ENCODE assay signal across 9 mouse cellular contexts in the genomic region with DNA sequence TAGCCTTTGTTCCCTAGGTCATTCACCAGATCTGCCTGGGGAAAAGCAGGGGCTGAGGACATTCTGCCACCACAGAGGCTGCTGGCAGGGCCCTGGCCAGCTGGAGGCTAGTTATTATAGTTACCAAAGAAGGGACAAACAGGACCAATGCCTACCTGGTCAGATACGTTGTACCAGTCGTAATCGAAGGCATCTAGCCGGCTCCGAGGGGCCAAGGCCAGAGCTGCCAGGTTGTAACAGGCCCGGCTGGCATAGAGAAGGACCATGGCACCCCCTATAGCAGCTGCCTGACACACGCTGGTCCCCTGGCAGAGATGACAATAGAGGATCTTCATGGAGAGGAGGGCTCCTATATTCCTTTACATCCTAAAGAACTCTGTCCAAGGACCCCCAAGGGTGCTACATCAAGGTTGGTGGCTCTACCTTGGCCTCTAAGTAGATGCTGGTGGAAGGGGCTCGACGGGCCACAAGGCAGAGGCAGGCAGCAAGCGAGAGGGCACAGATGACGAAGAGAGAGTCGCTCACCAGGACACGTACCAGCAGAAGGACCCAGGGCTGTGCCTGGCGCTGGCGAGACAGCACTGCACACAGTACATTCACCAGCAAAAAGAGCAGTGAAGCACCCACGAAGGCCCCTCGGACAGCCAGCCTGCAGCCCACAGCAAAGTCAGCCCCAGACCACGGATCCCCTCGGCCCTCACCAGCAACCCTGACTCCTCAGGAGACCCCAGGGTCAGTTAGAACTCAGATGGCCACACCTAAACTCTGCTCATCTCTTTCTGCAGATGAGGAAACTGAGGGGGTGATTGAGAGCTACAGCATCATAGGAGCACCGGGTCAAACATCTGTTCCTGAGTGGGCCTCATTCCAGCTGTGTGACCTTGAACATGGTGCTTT. TPM values are rescaled to one million over a fixed set of nuclear protein-coding genes. Genes with fewer than 3 reads are reported as not detected.
DNase-seq lines count a peak whose midpoint lies in the region; ATAC-seq lines count a peak whose summit lies in the region.
"Had no signal": no experiment of that assay in that cellular context is flagged by ENCODE, and none has a peak within 500 bp of the region (broad histone marks: within the 10 kb centered on the region; RNA-seq: fewer than 3 reads in every experiment).

No protein-coding gene starts in this region.

- peaks cover 37% of the 10 kb centered on the region for H3K4me1 ChIP-seq in hindbrain, embryonic 10.5 days (replicated peaks)
- peaks cover 7% of the 10 kb centered on the region for H3K4me1 ChIP-seq in hindbrain, embryonic 11.5 days (replicated peaks; ENCODE audit: control insufficient read depth, insufficient read depth, low read length)
- H3K4me1 ChIP-seq in forebrain, embryonic 15.5 days, result peaks cover 43% of the 10 kb centered on the region
- H3K4me1 ChIP-seq in midbrain, embryonic 16.5 days (ENCODE audit: control insufficient read depth, insufficient read depth, low read length), result peaks cover 31% of the 10 kb centered on the region
- peaks cover 16% of the 10 kb centered on the region for H3K4me1 ChIP-seq in liver, embryonic 11.5 days (replicated peaks; ENCODE audit: control insufficient read depth, insufficient read depth, low read length)

- peak overlapping the region; percentile 7; the same call in 1 of the 2 replicates for H3K4me3 ChIP-seq in hindbrain, embryonic 10.5 days
- no peak overlapping the region for H3K4me3 ChIP-seq in hindbrain, embryonic 11.5 days (ENCODE audit: low read depth, low read length)
- peak overlapping the region; percentile 77; the same call in 1 of the 2 replicates for H3K4me3 ChIP-seq in forebrain, embryonic 15.5 days
- peak overlapping the region; percentile 6; the same call in 1 of the 2 replicates for H3K4me3 ChIP-seq in midbrain, embryonic 16.5 days (ENCODE audit: low read depth, low read length)
- no peak overlapping the region for H3K4me3 ChIP-seq in liver, embryonic 11.5 days (ENCODE audit: low read depth, low read length)

- no peaks in the 10 kb centered on the region for H3K9me3 ChIP-seq in hindbrain, embryonic 10.5 days
- H3K9me3 ChIP-seq in hindbrain, embryonic 11.5 days (ENCODE audit: control insufficient read depth, low read length), result no peaks in the 10 kb centered on the region
- H3K9me3 ChIP-seq in forebrain, embryonic 15.5 days, result no peaks in the 10 kb centered on the region
- no peaks in the 10 kb centered on the region for H3K9me3 ChIP-seq in midbrain, embryonic 16.5 days (replicated peaks; ENCODE audit: control insufficient read depth, low read length, poor library complexity, severe bottlenecking)
- no peaks in the 10 kb centered on the region for H3K9me3 ChIP-seq in liver, embryonic 11.5 days (ENCODE audit: control insufficient read depth, low read length)

- H3K27ac ChIP-seq in hindbrain, embryonic 10.5 days, result no peak overlapping the region
- no peak overlapping the region for H3K27ac ChIP-seq in hindbrain, embryonic 11.5 days (ENCODE audit: low read depth, low read length)
- no peak overlapping the region for H3K27ac ChIP-seq in forebrain, embryonic 15.5 days (replicated peaks)
- no peak overlapping the region for H3K27ac ChIP-seq in midbrain, embryonic 16.5 days (ENCODE audit: low read length)
- H3K27ac ChIP-seq in liver, embryonic 11.5 days (ENCODE audit: low read depth, low read length), result no peak overlapping the region

- peaks cover 39% of the 10 kb centered on the region for H3K27me3 ChIP-seq in hindbrain, embryonic 10.5 days (ENCODE audit: insufficient read depth, poor library complexity, severe bottlenecking)
- peaks cover 19% of the 10 kb centered on the region for H3K27me3 ChIP-seq in hindbrain, embryonic 11.5 days (ENCODE audit: control insufficient read depth, insufficient read depth, low read length)
- peaks cover 21% of the 10 kb centered on the region for H3K27me3 ChIP-seq in forebrain, embryonic 15.5 days
- H3K27me3 ChIP-seq in midbrain, embryonic 16.5 days (ENCODE audit: control insufficient read depth, insufficient read depth, low read depth, low read length), result peaks cover 11% of the 10 kb centered on the region
- H3K27me3 ChIP-seq in liver, embryonic 11.5 days (replicated peaks; ENCODE audit: control insufficient read depth, insufficient read depth, low read length), result peaks cover 19% of the 10 kb centered on the region

- no peak for ATAC-seq in hindbrain, embryonic 11.5 days (ENCODE audit: low FRiP score)
- ATAC-seq in forebrain, embryonic 15.5 days (replicated peaks), result no peak
- ATAC-seq in midbrain, embryonic 16.5 days, result no peak
- ATAC-seq in liver, embryonic 11.5 days (replicated peaks; ENCODE audit: low FRiP score), result no peak

- 90% methylated on average over 20 of the region's 20 CpGs for WGBS in hindbrain, embryonic 10.5 days
- 91% methylated on average over 20 of the region's 20 CpGs for WGBS in hindbrain, embryonic 11.5 days
- WGBS in forebrain, embryonic 15.5 days, result 88% methylated on average over 20 of the region's 20 CpGs
- 86% methylated on average over 20 of the region's 20 CpGs for WGBS in midbrain, embryonic 16.5 days
- WGBS in liver, embryonic 11.5 days, result 88% methylated on average over 20 of the region's 20 CpGs

- no peak overlapping the region for H3K9ac ChIP-seq in hindbrain, embryonic 11.5 days (ENCODE audit: low read depth, low read length)
- H3K9ac ChIP-seq in forebrain, embryonic 15.5 days (replicated peaks), result no peak overlapping the region
- peak overlapping the region; percentile 32 for H3K9ac ChIP-seq in midbrain, embryonic 16.5 days (ENCODE audit: low read depth, low read length)
- no peak overlapping the region for H3K9ac ChIP-seq in liver, embryonic 11.5 days (ENCODE audit: low read depth, low read length)

- 0 out of 2 replicates have a peak, but pooled peaks cover 2% of the 10 kb centered on the region for H3K36me3 ChIP-seq in hindbrain, embryonic 10.5 days
- H3K36me3 ChIP-seq in hindbrain, embryonic 11.5 days (ENCODE audit: control insufficient read depth, insufficient read depth, low read length), result no peaks in the 10 kb centered on the region
- no peaks in the 10 kb centered on the region for H3K36me3 ChIP-seq in forebrain, embryonic 15.5 days
- H3K36me3 ChIP-seq in midbrain, embryonic 16.5 days (ENCODE audit: control insufficient read depth, insufficient read depth, low read length), result no peaks in the 10 kb centered on the region
- no peaks in the 10 kb centered on the region for H3K36me3 ChIP-seq in liver, embryonic 11.5 days (ENCODE audit: control insufficient read depth, insufficient read depth, low read length)

- DNase-seq in hindbrain, embryonic 10.5 days (ENCODE audit: low spot score), result no peak
- no peak for DNase-seq in hindbrain, embryonic 11.5 days (ENCODE audit: low spot score)
- peak; percentile 49 to 51 for DNase-seq in cerebellum, postnatal 25 days
- DNase-seq in liver, embryonic 11.5 days (ENCODE audit: low spot score), result no peak
- no peak for DNase-seq in frontal cortex, postnatal 36 days (ENCODE audit: low spot score in 2 of 2)
- DNase-seq: heart, postnatal 4 days; thymus, postnatal 14 days had no signal

- H3K4me2 ChIP-seq in hindbrain, embryonic 11.5 days (replicated peaks; ENCODE audit: low read depth, low read length), result no peak overlapping the region
- peak overlapping the region; percentile 93; the same call in 1 of the 2 replicates for H3K4me2 ChIP-seq in forebrain, embryonic 15.5 days (replicated peaks)
- H3K4me2 ChIP-seq in midbrain, embryonic 16.5 days (ENCODE audit: low read length), result peak overlapping the region; percentile 99
- no peak overlapping the region for H3K4me2 ChIP-seq in liver, embryonic 11.5 days

RNA-seq across cellular contexts. Expression of a gene that starts 2.3 kb away (rescaled TPM):
- polyA plus RNA-seq in hindbrain, embryonic 10.5 days (2016; fragmentation: Nextera tagmentation; extraction: Ambion mirVana), result 63.1 and 75.5 TPM in 2 replicates
- polyA plus RNA-seq in hindbrain, embryonic 11.5 days (2014; fragmentation: Nextera tagmentation; extraction: Ambion mirVana), result 61.7 and 63.9 TPM in 2 replicates
- 83.7 and 83.8 TPM in 2 replicates for polyA plus RNA-seq in forebrain, embryonic 15.5 days (2015; fragmentation: Nextera tagmentation; extraction: Ambion mirVana)
- polyA plus RNA-seq in midbrain, embryonic 16.5 days (2015; fragmentation: Nextera tagmentation; extraction: Ambion mirVana), result 84.7 and 92.5 TPM in 2 replicates
- polyA plus RNA-seq in liver, embryonic 11.5 days (2014; fragmentation: Nextera tagmentation; extraction: Ambion mirVana), result 51.9 and 54.7 TPM in 2 replicates

RNA-seq across cellular contexts. Expression of a gene that starts 2.9 kb away (rescaled TPM):
- 31.2 and 40.9 TPM in 2 replicates for polyA plus RNA-seq in hindbrain, embryonic 10.5 days (2016; fragmentation: Nextera tagmentation; extraction: Ambion mirVana)
- polyA plus RNA-seq in hindbrain, embryonic 11.5 days (2014; fragmentation: Nextera tagmentation; extraction: Ambion mirVana), result 27.9 and 34.0 TPM in 2 replicates
- polyA plus RNA-seq in forebrain, embryonic 15.5 days (2015; fragmentation: Nextera tagmentation; extraction: Ambion mirVana), result 48.0 and 48.2 TPM in 2 replicates
- polyA plus RNA-seq in midbrain, embryonic 16.5 days (2015; fragmentation: Nextera tagmentation; extraction: Ambion mirVana), result 68.8 and 69.7 TPM in 2 replicates
- 18.2 and 18.9 TPM in 2 replicates for polyA plus RNA-seq in liver, embryonic 11.5 days (2014; fragmentation: Nextera tagmentation; extraction: Ambion mirVana)

RNA-seq across cellular contexts. Expression of a gene that starts 5.0 kb away (rescaled TPM):
- polyA plus RNA-seq in hindbrain, embryonic 10.5 days (2016; fragmentation: Nextera tagmentation; extraction: Ambion mirVana), result not detected in 2 replicates
- 0.18 and 0.49 TPM in 2 replicates for polyA plus RNA-seq in hindbrain, embryonic 11.5 days (2014; fragmentation: Nextera tagmentation; extraction: Ambion mirVana)
- polyA plus RNA-seq in forebrain, embryonic 15.5 days (2015; fragmentation: Nextera tagmentation; extraction: Ambion mirVana), result 1.4 and 1.8 TPM in 2 replicates
- 7.7 and 11.7 TPM in 2 replicates for polyA plus RNA-seq in midbrain, embryonic 16.5 days (2015; fragmentation: Nextera tagmentation; extraction: Ambion mirVana)
- polyA plus RNA-seq in liver, embryonic 11.5 days (2014; fragmentation: Nextera tagmentation; extraction: Ambion mirVana), result 0.18 and 0.38 TPM in 2 replicates

RNA-seq across cellular contexts. Expression of a gene that starts 14.2 kb away (rescaled TPM):
- polyA plus RNA-seq in hindbrain, embryonic 10.5 days (2016; fragmentation: Nextera tagmentation; extraction: Ambion mirVana), result 0.46 TPM in 1 of 2 replicates, not detected in the other
- polyA plus RNA-seq in hindbrain, embryonic 11.5 days (2014; fragmentation: Nextera tagmentation; extraction: Ambion mirVana), result 0.54 TPM in 1 of 2 replicates, not detected in the other
- polyA plus RNA-seq in forebrain, embryonic 15.5 days (2015; fragmentation: Nextera tagmentation; extraction: Ambion mirVana), result 0.85 and 0.96 TPM in 2 replicates
- 0.85 and 1.9 TPM in 2 replicates for polyA plus RNA-seq in midbrain, embryonic 16.5 days (2015; fragmentation: Nextera tagmentation; extraction: Ambion mirVana)
- 0.49 and 0.91 TPM in 2 replicates for polyA plus RNA-seq in liver, embryonic 11.5 days (2014; fragmentation: Nextera tagmentation; extraction: Ambion mirVana)

RNA-seq across cellular contexts. Expression of a gene that starts 17.7 kb away (rescaled TPM):
- polyA plus RNA-seq in hindbrain, embryonic 10.5 days (2016; fragmentation: Nextera tagmentation; extraction: Ambion mirVana), result 8.4 and 12.0 TPM in 2 replicates
- 4.1 and 5.0 TPM in 2 replicates for polyA plus RNA-seq in hindbrain, embryonic 11.5 days (2014; fragmentation: Nextera tagmentation; extraction: Ambion mirVana)
- polyA plus RNA-seq in forebrain, embryonic 15.5 days (2015; fragmentation: Nextera tagmentation; extraction: Ambion mirVana), result 20.3 and 21.2 TPM in 2 replicates
- 13.2 and 13.4 TPM in 2 replicates for polyA plus RNA-seq in midbrain, embryonic 16.5 days (2015; fragmentation: Nextera tagmentation; extraction: Ambion mirVana)
- polyA plus RNA-seq in liver, embryonic 11.5 days (2014; fragmentation: Nextera tagmentation; extraction: Ambion mirVana), result 4.1 and 5.9 TPM in 2 replicates

Comparison
In these comparisons a context has a peak if more than half of its experiments do, and no peak if none do; other contexts are left out.
1. H3K4me3 ChIP-seq: peak in hindbrain, embryonic 10.5 days (single experiment), forebrain, embryonic 15.5 days (single experiment) and midbrain, embryonic 16.5 days (single experiment); none in hindbrain, embryonic 11.5 days (single experiment) and liver, embryonic 11.5 days (single experiment).
2. DNase-seq: peak in cerebellum, postnatal 25 days (2 of 2); none in hindbrain, embryonic 10.5 days (single experiment), hindbrain, embryonic 11.5 days (single experiment), liver, embryonic 11.5 days (single experiment) and frontal cortex, postnatal 36 days (0 of 2).
3. H3K4me2 ChIP-seq: peak in forebrain, embryonic 15.5 days (single experiment) and midbrain, embryonic 16.5 days (single experiment); none in hindbrain, embryonic 11.5 days (single experiment) and liver, embryonic 11.5 days (single experiment).